Mouse (Mus musculus) heart, embryonic 10.5 days (tissue): ENCODE data around the gene Rapgef2. TPM values are rescaled to one million over a fixed set of nuclear protein-coding genes. Genes with fewer than 3 reads are reported as not detected.
A peak's percentile ranks its signal among the peaks of the same experiment; 100 is the strongest.

Experiments
- DNase-seq: peaks from one replicate; pipeline ENCODE4 v3.0.0-alpha.2; 2017; ENCODE audit warnings: low spot score
- H3K27ac ChIP-seq: fragments of 300-500 bp; sonication (generic); 2 replicates; pipeline ENCODE4 v1.5.1; 2016; ENCODE audit warnings: mild to moderate bottlenecking
- H3K27me3 ChIP-seq: fragments of 300-500 bp; sonication (generic); 2 replicates; pipeline ENCODE4 v1.6.1; 2016; ENCODE audit warnings: mild to moderate bottlenecking; ENCODE audit not compliant: poor library complexity, insufficient read depth, severe bottlenecking
- H3K36me3 ChIP-seq: fragments of 300-500 bp; sonication (generic); 2 replicates; pipeline ENCODE4 v1.6.1; 2016; ENCODE audit warnings: mild to moderate bottlenecking, moderate library complexity
- H3K4me1 ChIP-seq: fragments of 300-500 bp; sonication (generic); 2 replicates; pipeline ENCODE4 v1.6.1; 2016; ENCODE audit warnings: mild to moderate bottlenecking
- H3K4me3 ChIP-seq: fragments of 300-500 bp; sonication (generic); 2 replicates; pipeline ENCODE4 v1.5.1; 2016; ENCODE audit warnings: mild to moderate bottlenecking, moderate library complexity
- H3K9me3 ChIP-seq: fragments of 300-500 bp; sonication (generic); 2 replicates; pipeline ENCODE4 v1.6.1; 2016; ENCODE audit warnings: mild to moderate bottlenecking, moderate library complexity
- WGBS: fragments of 180-500 bp; shearing (Covaris S2); methylation state at CpG from one replicate; pipeline ENCODE4 v1.1.7; 2016; 5-methylcytosine and 5-hydroxymethylcytosine counted together
- polyA plus RNA-seq: library from polyadenylated mRNA; unstranded; fragments of >200 nt; fragmentation: Nextera tagmentation; extraction: Ambion mirVana; gene quantifications from 2 replicates; pipeline ENCODE4 v1.2.1, GENCODE M21; 2016

Rapgef2 gene
- polyA plus RNA-seq, 1 experiment from 2014 or later: 4.4 TPM

DNA sequence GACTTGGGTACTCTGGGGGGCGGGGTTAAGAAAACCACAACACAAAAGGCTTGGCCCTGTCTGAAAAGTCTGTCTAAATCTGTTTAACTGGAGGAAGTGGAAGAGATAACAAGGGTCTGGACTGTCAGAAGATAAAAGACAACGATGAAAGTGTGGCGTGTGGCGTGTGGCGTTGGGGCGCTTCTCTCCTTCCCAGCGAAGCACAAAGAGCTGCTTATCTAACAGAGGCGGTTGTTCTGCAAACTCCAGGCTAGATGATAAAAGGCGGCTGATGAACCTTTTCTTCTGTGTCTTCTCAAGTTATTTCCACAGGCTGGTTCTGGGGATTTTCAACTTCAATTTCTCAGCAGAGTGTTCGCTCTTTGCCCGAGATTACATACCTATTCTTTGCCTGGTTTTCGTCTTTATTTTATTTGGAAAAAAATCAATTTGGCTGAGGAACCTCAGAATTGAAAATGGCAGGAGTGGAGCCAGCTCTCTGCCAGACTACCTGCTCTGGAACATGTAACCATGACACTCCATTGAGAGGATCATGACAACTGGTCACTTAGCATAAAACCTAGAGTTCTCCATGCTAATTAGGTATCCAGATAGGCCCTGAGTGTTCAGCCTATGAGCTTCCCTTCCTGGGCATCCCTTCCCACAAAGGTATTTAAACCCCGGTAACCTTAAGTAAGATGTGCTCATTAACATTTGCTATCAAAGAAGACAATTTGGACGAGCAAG is 258.0 kb downstream of the Rapgef2 start:
- Histone ChIP-seq H3K9me3 (no peaks in the 10 kb centered on the region), H3K4me3 (peak overlapping the region; percentile 16; the same call in 1 of the 2 replicates), H3K36me3 (no peaks in the 10 kb centered on the region), H3K4me1 (peaks cover 23% of the 10 kb centered on the region), H3K27me3 (0 out of 2 replicates have a peak, but pooled peaks cover 5% of the 10 kb centered on the region), H3K27ac (no peak overlapping the region)
- DNase-seq: no peak
- WGBS: 21% methylated on average over 14 of the region's 14 CpGs

DNA sequence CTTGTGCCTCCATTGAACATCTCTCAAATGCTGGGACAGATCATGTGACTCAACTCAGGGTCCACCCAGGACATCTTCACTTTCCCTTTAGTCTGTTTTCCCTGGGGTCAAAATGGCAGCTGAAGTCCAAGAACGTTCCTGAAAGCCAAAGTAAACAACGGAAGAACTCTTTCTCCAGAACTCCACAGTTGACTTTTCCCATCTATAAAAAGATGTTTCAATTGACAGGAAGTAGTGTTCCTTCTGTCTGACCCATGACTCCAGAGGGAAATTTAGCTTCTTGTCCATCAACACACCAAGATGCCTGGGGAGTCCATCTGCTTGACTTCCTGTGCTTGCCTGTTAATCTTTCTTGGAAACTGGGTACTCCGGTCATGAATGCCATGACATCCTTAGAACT is 260.3 kb downstream of the Rapgef2 start:
- H3K4me1 ChIP-seq: peaks cover 34% of the 10 kb centered on the region
- H3K9me3 ChIP-seq: no peaks in the 10 kb centered on the region
- no peak overlapping the region for H3K4me3 ChIP-seq
- 76% methylated on average over 3 of the region's 3 CpGs for WGBS
- no peak for DNase-seq
- 0 out of 2 replicates have a peak, but pooled peaks cover 5% of the 10 kb centered on the region for H3K27me3 ChIP-seq
- H3K27ac ChIP-seq: no peak overlapping the region
- no peaks in the 10 kb centered on the region for H3K36me3 ChIP-seq

DNA sequence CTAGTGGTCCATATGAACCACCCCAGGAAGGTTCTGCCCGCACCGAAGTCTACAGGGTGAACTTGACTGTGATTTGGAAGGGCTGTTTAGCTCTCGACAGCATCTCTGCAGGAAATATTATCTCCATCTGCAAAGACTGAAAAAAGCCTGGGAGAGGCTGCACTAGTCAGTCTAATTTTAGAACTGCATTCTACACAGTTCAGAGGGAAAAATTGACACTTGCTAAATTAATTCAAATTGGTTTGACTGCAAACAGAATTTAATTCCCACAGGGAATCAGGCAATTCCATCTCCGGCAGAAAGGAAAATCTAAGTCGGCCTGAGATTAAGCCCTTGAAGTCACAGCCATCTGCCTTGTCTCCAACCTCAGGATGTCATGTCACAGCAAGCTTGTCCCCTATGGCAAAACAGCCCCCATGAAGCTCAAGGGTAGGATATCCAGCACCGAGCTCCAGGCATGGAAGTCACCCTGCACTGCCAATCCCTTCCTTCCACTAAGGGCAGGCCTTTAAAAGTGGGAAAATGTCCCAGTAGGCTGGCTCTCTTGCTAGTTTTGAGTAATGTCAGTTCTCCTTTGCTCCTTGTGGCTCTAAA is 262.5 kb downstream of the Rapgef2 start:
- H3K4me3 ChIP-seq: no peak overlapping the region
- no peak for DNase-seq
- H3K9me3 ChIP-seq: no peaks in the 10 kb centered on the region
- 41% methylated on average over 6 of the region's 6 CpGs for WGBS
- peaks cover 31% of the 10 kb centered on the region for H3K4me1 ChIP-seq
- H3K27ac ChIP-seq: peak overlapping the region; percentile 31; the same call in 1 of the 2 replicates
- H3K36me3 ChIP-seq: no peaks in the 10 kb centered on the region
- H3K27me3 ChIP-seq: 0 out of 2 replicates have a peak, but pooled peaks cover 1% of the 10 kb centered on the region

- Histone ChIP-seq H3K36me3 (no peaks in the 10 kb centered on the region), H3K4me1 (peaks cover 21% of the 10 kb centered on the region), H3K4me3 (no peak overlapping the region), H3K27me3 (no peaks in the 10 kb centered on the region), H3K9me3 (no peaks in the 10 kb centered on the region), H3K27ac (0 out of 2 replicates have a peak overlapping the region, but pooled peaks have one; percentile 12)
- DNase-seq: no peak
- WGBS: 61% methylated on average over 4 of the region's 4 CpGs
These were observed 263.6 kb downstream of the Rapgef2 start for GRCm38 (mm10) chr3:79022690-79023089.

GRCm38 (mm10) chr3:79017440-79017839 is 268.9 kb downstream of the Rapgef2 start:
- Histone ChIP-seq H3K4me3 (no peak overlapping the region), H3K27ac (no peak overlapping the region), H3K4me1 (peaks cover 2% of the 10 kb centered on the region; the same call in 1 of the 2 replicates), H3K36me3 (no peaks in the 10 kb centered on the region), H3K27me3 (no peaks in the 10 kb centered on the region), H3K9me3 (no peaks in the 10 kb centered on the region)
- DNase-seq: no peak
- 68% methylated on average over 4 of the region's 4 CpGs for WGBS

DNA sequence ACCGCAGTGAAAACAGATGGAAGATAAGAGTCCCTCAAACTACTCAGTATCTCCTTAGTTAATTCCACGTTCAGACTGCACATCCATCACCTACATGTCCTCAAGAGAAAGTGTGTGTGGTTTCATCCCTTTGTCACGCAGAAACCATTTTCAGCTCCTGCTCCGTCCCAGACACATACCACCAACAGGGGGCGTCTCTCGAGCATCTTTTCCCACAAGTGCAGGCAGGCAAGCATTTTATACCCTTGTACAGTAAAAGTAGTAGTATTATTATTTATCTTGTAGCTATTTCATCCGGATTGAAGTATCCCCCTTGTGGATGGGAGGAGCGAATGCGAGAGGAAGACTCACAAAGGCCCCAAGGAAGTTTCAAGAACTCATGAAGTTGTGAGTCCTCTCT is 269.5 kb downstream of the Rapgef2 start:
- 83% methylated on average over 9 of the region's 9 CpGs for WGBS
- no peaks in the 10 kb centered on the region for H3K9me3 ChIP-seq
- H3K4me3 ChIP-seq: no peak overlapping the region
- DNase-seq: no peak
- no peaks in the 10 kb centered on the region for H3K4me1 ChIP-seq
- no peaks in the 10 kb centered on the region for H3K36me3 ChIP-seq
- no peaks in the 10 kb centered on the region for H3K27me3 ChIP-seq
- no peak overlapping the region for H3K27ac ChIP-seq

DNA sequence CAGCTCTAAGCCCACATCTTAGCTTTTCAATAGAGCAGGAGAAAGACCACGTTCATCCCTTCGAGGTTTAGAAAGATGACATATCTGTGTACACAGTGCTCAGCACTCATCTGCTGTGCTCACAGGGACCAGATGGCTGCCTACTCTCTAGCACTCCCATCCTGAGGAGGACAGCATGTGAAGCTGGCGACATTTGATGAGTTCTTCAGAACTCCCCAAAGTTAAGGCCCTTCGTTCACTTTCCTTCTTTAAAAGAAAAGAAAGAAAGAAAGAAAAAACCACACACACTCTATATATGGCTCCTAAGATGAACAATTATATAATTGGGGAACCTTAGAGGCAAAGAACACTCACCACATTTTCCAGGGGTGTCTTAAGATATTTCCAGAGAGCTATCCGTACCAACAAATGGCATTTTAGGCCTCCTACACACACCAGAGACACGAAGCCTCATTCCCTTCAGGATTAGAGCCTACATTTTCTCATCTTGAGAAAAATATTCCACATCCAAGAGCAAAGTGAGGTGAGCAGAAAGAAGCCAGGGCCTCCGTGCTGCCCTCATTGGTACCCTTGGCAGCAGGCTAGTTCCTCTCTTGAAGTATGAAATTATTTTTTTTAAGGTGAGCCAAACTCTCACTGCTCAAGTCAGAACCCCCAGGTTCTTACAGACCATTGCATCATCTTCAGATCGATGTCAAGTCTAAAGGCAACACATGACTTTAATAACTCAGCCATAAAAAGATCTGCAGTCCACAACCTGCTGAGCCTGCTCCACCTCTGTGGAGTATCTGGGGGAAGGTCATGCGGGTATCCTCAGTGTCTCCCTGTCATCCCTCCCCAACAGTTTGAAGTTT is 270.5 kb downstream of the Rapgef2 start:
- WGBS: 85% methylated on average over 9 of the region's 9 CpGs

More for the DNA sequence above, 270.5 kb downstream of the Rapgef2 start:
- H3K27ac ChIP-seq: no peak overlapping the region
- no peak overlapping the region for H3K4me3 ChIP-seq
- no peaks in the 10 kb centered on the region for H3K9me3 ChIP-seq
- H3K4me1 ChIP-seq: no peaks in the 10 kb centered on the region
- no peaks in the 10 kb centered on the region for H3K27me3 ChIP-seq
- no peak for DNase-seq
- H3K36me3 ChIP-seq: no peaks in the 10 kb centered on the region

Other genes starting within 250 kb of the Rapgef2 start
- gene Gm17359, start 50.1 kb upstream of the Rapgef2 start, polyA plus RNA-seq: not detected in 2 replicates